Mouse (Mus musculus) bone marrow macrophage, adult 2 months (primary cell): Measurements from ENCODE around the gene Lamp1. TPM values are rescaled to one million over a fixed set of nuclear protein-coding genes. Genes with fewer than 3 reads are reported as not detected.

Experiments used
- H3K27ac ChIP-seq: 2 replicates; pipeline ENCODE4 v1.5.1; 2012; ENCODE audit warnings: low read depth, low read length; ENCODE audit not compliant: insufficient read depth
- H3K4me1 ChIP-seq: 2 replicates; pipeline ENCODE4 v1.6.1; 2012; ENCODE audit warnings: low read length; ENCODE audit not compliant: control insufficient read depth, insufficient read depth
- H3K4me3 ChIP-seq: 2 replicates; pipeline ENCODE4 v1.5.1; 2012; ENCODE audit warnings: mild to moderate bottlenecking, low read length, moderate library complexity; ENCODE audit not compliant: insufficient read depth
- CTCF ChIP-seq: IDR thresholded peaks from 2 replicates; pipeline ENCODE4 v1.5.1; 2012; ENCODE audit warnings: low read depth, mild to moderate bottlenecking, low read length, moderate library complexity
- POLR2A ChIP-seq: IDR thresholded peaks from 2 replicates; pipeline ENCODE4 v1.6.1; 2012; ENCODE audit warnings: mild to moderate bottlenecking, low read depth, low read length, borderline replicate concordance
- polyA plus RNA-seq: library from polyadenylated mRNA; stranded (reverse); fragments of >200 nt; gene quantifications from 2 replicates; pipeline ENCODE4 v1.2.4, GENCODE M21; 2012; ENCODE audit not compliant: missing spikeins, insufficient read depth, insufficient read length

The Lamp1 gene
- polyA plus RNA-seq, 1 experiment, result 1,629 TPM

DNA sequence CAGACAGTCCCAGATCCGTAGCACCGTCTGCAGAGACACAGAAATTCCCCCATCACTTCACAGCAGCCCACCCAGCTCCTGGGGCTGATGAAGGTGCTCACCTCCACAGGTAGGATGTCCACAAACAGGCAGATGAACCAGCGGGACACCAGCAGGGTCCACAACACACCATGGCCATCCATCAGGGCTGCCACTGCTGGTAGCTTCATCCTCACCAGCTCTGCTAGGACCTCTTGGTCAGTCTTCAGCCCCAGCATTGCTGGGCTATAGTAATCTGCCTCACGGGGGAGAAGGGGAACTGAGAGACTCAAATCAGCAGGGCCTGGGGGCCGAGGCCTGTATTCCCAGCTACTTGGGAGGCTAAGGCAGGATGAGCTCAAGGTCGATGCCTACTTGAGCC lies 20.5 kb downstream of the Lamp1 start:
- H3K4me1 ChIP-seq, result no peaks in the 10 kb centered on the region
- H3K27ac ChIP-seq, result no peak overlapping the region
- TF ChIP-seq POLR2A (no peak), CTCF (no peak)
- no peak overlapping the region for H3K4me3 ChIP-seq

DNA sequence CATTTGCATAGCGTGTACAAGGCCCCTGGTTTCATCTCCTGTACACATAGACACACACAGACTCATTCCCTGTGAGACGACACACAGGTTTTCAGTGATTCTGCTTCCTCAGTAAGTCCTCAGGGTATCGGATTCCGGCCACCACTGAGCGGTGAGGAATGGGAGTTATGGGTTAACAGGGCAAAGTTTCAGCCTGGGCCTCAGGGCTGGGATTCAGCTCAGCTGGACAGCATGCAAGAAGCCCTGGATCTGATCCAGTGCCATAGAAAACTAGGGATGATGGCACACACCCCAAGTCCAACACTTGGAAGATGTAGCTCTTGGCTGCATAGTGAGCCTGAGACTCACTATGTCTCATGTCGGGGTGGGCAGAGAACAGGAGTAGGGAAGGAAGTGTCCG lies 21.0 kb downstream of the Lamp1 start:
- Histone ChIP-seq H3K4me1 (no peaks in the 10 kb centered on the region), H3K4me3 (no peak overlapping the region), H3K27ac (no peak overlapping the region)
- TF ChIP-seq CTCF (no peak), POLR2A (no peak)

DNA sequence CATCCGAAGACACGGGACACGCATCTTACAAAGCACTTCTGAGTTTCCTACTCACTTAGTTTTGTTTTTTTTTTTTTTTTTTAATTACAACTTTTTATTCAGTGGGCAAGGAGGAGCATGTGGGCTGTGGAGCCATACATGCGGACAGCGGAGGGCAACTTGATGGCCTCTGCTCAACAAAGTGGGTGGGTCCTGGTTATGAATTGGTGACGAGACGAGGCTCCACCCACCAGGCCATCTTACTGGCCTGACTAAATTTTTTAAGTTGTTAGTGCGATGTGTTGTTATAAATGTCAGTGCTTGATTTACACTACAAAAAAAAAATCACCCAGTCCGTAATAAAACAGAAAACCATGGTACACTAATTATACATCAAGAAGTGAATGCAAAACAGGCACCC lies 21.4 kb downstream of the Lamp1 start:
- H3K27ac ChIP-seq, result no peak overlapping the region
- H3K4me3 ChIP-seq, result no peak overlapping the region
- H3K4me1 ChIP-seq, result no peaks in the 10 kb centered on the region
- TF ChIP-seq CTCF (no peak), POLR2A (no peak)

DNA sequence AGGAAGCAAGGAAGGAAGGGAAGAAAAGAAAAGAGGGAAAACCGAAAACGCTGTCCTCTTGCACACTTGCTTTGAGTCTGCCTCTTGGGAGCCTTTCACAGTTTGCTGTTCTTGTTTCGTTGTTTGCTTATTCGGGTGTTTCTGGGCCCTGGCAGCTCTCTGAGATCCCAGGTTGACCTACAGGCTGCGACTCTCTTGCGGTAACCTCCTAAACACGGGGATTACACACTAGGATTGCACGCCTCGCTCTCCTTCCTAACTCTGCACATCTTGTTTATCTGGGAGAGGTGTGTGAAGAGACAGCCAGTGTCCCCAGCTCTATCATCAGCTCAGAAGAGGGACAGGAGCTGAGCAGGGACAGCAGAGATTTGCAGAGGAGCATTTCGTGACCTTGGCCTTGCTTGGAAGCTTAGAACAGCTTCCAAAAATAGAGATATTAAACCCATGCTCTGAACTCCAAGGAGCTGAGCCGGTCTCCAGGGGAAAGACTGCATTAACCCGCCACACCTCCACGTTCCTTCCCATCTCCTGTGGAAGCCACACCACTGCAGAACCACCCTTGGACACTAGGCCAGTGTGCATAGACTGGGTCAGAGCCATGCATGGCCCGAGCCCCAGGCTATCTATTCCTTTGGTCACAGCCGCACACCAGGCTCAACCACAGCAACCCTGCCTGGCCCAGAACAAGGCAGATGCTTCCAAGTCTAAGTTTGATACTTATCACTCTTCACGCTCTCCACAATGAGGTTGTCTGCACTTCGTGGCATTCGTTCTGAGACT lies 22.1 kb downstream of the Lamp1 start:
- TF ChIP-seq CTCF (no peak), POLR2A (no peak)
- H3K4me3 ChIP-seq, result no peak overlapping the region
- H3K4me1 ChIP-seq, result no peaks in the 10 kb centered on the region
- H3K27ac ChIP-seq, result no peak overlapping the region

DNA sequence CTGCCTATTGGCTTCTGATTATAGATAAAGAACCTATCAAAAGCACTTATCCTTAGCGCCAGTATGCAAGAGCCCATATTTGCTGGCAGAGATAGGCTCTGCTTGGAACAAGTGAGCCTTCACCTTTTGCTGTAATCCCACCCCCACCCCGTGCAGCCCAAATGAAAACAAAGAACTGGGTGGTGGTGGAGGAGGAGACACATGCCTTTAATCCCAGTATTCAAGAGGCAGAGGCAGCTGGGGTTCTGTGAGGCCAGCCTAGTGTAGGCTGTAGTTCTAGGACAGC lies 22.7 kb downstream of the Lamp1 start:
- no peaks in the 10 kb centered on the region for H3K4me1 ChIP-seq
- H3K4me3 ChIP-seq, result no peak overlapping the region
- no peak overlapping the region for H3K27ac ChIP-seq
- TF ChIP-seq POLR2A, result no peak

DNA sequence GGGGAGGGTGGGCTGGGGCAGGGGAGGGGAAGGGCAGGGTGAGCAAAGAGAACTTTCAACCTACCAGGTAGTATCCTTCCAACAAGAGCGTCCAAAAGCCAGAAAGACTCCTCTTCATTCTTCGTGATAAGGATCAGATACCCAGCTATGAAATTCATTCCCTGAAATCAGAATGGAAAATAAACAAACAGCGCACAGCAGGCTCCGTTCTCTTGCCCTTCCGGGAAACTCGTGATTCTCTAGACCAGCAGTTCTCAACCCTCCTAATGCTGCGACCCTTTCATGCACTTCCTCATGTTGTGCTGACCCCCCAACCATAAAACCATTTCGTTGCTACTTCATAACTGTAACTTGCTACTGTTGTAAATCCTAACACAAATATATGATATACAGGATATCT lies 27.9 kb downstream of the Lamp1 start:
- Histone ChIP-seq H3K4me1 (no peaks in the 10 kb centered on the region), H3K27ac (no peak overlapping the region), H3K4me3 (no peak overlapping the region)
- TF ChIP-seq POLR2A (no peak), CTCF (no peak)

DNA sequence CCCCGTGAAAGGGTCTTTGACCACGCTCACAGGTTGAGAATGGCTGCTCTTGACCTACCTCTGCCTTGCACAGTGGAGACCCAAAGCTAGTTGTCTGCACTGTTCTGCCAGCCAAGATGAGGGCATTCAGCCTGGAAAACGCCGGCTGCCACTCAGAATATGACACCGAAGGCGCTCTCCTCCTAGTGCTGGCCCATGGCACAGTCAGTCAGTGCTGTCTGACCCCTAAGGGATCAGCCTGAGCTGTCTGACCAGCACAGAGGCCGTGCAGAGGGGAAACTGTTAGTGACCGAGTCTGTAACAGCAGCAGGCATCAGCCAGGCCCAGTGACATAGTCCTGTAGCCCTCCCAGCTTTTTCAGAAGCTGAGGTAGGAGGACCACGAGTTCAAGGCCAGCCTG lies 28.3 kb downstream of the Lamp1 start:
- Histone ChIP-seq H3K4me1 (no peaks in the 10 kb centered on the region), H3K4me3 (no peak overlapping the region), H3K27ac (no peak overlapping the region)
- TF ChIP-seq CTCF (no peak), POLR2A (no peak)

DNA sequence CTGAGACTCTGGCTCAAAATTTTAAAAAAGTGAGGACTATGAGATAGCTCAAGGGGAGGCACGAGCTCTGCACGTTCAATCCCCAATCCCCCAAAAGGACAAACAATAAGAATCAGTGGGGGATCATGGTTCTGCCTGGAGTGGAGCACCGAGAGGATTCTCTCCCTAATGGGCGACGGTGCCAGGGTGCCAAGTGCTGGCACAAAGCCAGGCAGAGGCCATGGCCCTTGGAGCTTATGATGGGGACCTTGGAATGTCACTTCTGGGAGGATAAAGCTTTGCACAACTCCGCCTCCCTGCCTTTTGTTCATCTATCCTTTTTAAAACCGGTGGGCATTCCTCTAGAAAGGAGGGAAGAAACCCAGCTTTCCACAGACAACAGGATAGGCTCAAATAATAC lies 28.7 kb downstream of the Lamp1 start:
- TF ChIP-seq CTCF (no peak), POLR2A (no peak)
- Histone ChIP-seq H3K4me1 (no peaks in the 10 kb centered on the region), H3K4me3 (no peak overlapping the region), H3K27ac (no peak overlapping the region)

DNA sequence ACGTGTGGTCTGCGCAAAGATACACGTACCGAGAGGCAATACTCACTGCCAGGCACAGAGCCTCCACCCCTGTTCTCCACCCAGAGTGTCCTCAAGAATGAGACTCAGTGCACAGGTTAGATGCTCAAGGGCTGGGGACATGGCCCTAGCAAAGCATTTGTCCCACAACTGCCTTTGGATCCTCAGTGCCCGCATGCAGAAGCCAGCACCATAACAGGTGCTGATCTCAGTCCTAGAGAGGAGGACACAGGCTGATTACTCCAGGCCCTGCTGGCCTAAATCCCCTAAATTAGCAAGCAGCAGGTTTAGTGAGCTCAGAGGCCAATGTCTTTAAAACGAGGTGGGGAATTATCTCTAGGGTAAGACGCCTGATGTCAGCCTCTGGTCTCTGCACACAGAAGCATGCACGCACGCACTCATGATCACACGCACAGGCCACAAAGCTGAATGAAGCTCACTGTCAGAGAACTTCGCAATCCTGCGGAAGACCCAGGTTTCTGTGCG lies 29.1 kb downstream of the Lamp1 start:
- no peak overlapping the region for H3K4me3 ChIP-seq
- no peaks in the 10 kb centered on the region for H3K4me1 ChIP-seq
- TF ChIP-seq POLR2A (no peak), CTCF (no peak)
- H3K27ac ChIP-seq, result no peak overlapping the region

DNA sequence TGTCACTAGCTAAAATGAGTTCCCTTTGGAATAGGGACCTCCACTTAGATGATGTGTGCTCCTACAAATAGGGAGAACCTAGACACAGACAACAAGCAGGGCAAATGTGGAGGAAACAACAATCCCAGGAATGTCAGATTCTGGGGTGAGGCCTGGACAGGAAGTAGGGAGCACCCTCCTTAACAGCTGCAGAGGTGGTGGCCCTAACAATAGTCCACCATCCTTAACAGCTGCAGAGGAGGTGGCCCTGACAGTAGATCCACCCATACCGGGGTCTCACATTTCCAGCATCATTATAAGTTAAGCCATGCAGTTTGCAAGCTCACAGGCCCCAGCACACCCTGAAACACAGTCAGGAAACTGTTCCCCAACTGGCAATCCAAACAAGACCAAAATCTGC lies 29.9 kb downstream of the Lamp1 start:
- H3K27ac ChIP-seq, result no peak overlapping the region
- H3K4me3 ChIP-seq, result no peak overlapping the region
- no peaks in the 10 kb centered on the region for H3K4me1 ChIP-seq
- TF ChIP-seq CTCF, result no peak
- TF ChIP-seq POLR2A, result no peak
